Mouse (Mus musculus): ENCODE measurements around the gene Olfr1026.

Olfr1026 gene

DNA sequence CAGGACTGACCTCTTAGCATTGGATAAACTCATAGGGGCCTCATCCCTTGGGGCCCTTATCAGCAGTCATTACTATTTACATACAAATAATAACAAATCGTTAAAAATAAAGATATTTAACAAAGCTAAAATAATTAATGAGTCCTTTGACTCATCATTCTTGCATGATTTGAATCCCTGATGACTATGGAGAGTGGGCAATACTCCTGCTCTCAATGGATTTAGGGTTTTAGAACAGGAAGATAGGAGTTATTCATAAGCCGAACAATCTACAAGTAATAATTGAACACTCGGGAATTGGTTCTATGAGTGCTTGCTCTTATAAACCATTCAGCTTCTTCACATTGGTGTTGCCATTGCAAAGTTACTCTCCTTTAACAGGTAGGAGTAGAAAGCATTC lies at the start of gene Olfr1026:
Gene Olfr1026, plus strand, starts transcription at position 301 of the 400 bp plus-strand sequence.
- no peak for DNase-seq (ENCODE audit: low spot score)

- no peak for DNase-seq (ENCODE audit: low spot score)
Observed at GRCm38 (mm10) chr2:85885340-85885739, 36.0 kb upstream of the Olfr1026 start, which contains the start of gene Olfr1023. Gene Olfr1023, plus strand, starts transcription at chr2:85885640.

DNA sequence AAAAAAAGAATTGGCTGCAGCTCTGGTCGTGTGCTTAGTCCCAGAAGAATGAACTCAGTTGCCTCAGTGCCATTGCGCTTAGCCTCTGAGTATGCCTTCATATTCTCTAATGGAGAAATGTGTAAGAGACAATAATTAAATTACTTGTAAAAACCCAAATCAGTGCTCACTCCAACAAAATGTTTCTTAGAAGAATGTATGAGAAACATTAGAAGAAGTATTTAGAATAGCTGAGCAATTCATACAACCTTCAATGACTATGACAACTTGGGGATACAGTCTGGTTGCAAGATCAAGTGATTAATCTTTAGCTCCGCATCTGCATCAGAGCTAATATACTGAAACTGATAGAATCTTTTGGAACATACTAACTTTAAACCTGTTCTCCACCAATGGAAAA lies 16.4 kb upstream of the Olfr1026 start, which contains the start of gene Olfr1024:
Gene Olfr1024, minus strand, starts transcription at position 101 of the 400 bp plus-strand sequence.
- DNase-seq (ENCODE audit: low spot score): no peak

DNA sequence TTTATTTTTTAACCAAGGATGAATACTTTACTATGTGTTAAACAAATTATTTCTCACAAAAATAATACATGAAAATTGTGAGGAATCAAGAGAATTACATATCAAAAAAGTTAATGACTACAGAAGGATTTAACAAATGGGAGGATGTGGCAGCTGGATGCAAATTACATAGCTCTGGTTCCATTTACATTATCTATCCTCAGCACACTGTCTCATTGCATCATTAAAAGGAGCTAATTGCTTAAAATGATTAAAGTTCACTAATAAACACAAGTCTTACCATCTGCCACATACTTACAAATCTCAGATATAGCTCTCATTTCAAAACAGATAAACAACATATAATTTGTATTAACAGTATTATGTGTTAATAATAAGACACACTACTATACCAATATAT lies 8.2 kb upstream of the Olfr1026 start:
- no peak for DNase-seq (ENCODE audit: low spot score)

DNA sequence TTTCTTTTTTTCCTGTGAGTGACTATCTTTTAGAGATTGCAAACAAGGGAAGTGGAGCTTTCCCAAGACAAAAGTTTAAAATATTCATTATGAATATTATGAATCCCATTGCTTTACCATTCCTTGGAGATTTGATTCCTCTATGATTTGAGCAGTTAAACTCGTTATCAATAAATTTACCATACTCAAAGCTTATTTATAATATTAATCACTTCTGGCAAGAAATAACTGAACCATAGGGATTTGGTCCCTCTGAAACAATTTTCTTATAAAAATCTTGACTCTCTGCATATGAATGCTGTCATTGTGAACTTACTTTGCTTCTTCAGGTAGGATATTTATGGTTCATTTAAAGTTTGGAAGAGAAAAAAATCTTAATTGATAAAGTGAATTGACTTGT lies 6.5 kb upstream of the Olfr1026 start, which contains the start of gene Olfr1025-ps1:
Gene Olfr1025-ps1, plus strand, starts transcription at position 301 of the 400 bp plus-strand sequence.
- DNase-seq (ENCODE audit: low spot score): no peak

DNA sequence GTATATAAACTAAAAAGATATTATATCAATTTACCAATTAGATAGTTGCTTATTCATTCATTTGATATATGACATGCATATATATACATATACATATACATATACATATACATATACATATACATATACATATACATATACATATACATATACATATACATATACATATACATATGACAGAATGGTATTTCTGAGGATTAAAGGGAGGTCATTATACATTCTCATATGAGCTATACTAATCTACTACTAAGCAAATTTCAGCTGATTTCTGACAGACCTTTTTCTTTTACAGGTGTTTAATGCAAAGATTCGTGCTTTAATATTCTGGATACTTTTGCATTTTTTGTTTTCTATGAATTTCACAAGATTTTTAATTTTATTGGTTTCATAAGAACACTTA lies 28.8 kb downstream of the Olfr1026 start, which contains the start of gene Olfr1028:
Gene Olfr1028, plus strand, starts transcription at position 301 of the 400 bp plus-strand sequence.
- DNase-seq (ENCODE audit: low spot score): no peak

DNA sequence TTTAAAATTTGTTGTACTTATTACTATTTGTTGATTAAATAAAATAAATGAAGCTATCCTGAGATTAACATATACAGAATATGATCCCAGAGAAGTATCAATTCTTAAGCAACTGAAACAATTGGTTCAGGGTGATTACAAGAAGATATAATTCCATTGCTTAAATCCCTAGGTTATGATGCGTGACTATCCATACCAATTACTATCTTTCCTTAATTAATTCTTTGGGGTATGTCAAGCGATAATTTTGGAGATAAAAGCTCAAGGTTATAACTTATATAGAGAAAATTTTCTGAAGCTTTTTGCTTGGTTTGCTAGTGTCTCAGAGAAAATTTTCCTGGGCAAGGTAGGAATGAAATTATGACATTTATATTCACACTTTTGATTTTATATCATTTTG lies 52.2 kb downstream of the Olfr1026 start, which contains the start of gene Olfr1029:
Gene Olfr1029, plus strand, starts transcription at position 301 of the 400 bp plus-strand sequence.
- DNase-seq (ENCODE audit: low spot score): no peak

Data from retina, embryonic 14.5 days (tissue).